Mouse (Mus musculus) MEL (cell line): ENCODE data around the gene Rftn1.

ENCODE experiments used
- BHLHE40 ChIP-seq: IDR thresholded peaks from 2 replicates; pipeline ENCODE4 v1.6.1; 2012; ENCODE audit warnings: low read depth, mild to moderate bottlenecking, inconsistent platforms, low read length, improper control_type of control experiment, borderline replicate concordance
- CTCF ChIP-seq, 3 experiments: IDR thresholded peaks in 2 of 3; conservative IDR thresholded peaks in 1 of 3; 2 replicates each; pipeline ENCODE4 v1.5.1; 2011 to 2012; ENCODE audit warnings: low read length in 3 of 3, low read depth in 2 of 3, mild to moderate bottlenecking in 2 of 3, improper control_type of control experiment in 1 of 3, inconsistent platforms in 1 of 3, mixed read lengths in 1 of 3, moderate library complexity in 1 of 3; ENCODE audit not compliant: control insufficient read depth in 1 of 3, insufficient read depth in 1 of 3, poor library complexity in 1 of 3, severe bottlenecking in 1 of 3
- HCFC1 ChIP-seq: IDR thresholded peaks from 2 replicates; pipeline ENCODE4 v1.6.1; 2012; ENCODE audit warnings: low read depth, mild to moderate bottlenecking, inconsistent platforms, low read length, improper control_type of control experiment, moderate library complexity
- MAX ChIP-seq: IDR thresholded peaks from 2 replicates; pipeline ENCODE4 v1.6.1; 2011; ENCODE audit warnings: low read length, improper control_type of control experiment
- MAZ ChIP-seq: IDR thresholded peaks from 2 replicates; pipeline ENCODE4 v1.6.1; 2012; ENCODE audit warnings: low read depth, mild to moderate bottlenecking, inconsistent platforms, low read length, improper control_type of control experiment
- POLR2A ChIP-seq, 2 experiments: IDR thresholded peaks; 2 replicates each; pipeline ENCODE4 v1.6.1; 2011 to 2012; ENCODE audit warnings: low read length in 2 of 2, mild to moderate bottlenecking in 2 of 2, control low read depth in 1 of 2, improper control_type of control experiment in 1 of 2, low read depth in 1 of 2, moderate library complexity in 1 of 2; ENCODE audit not compliant: control insufficient read depth in 1 of 2, insufficient read depth in 1 of 2, poor library complexity in 1 of 2

- TF ChIP-seq MAX, result no peak
- TF ChIP-seq MAZ, result no peak
- TF ChIP-seq BHLHE40, result no peak
- no peak for TF ChIP-seq POLR2A (IDR thresholded peaks at IDR 0.05; ENCODE audit: control insufficient read depth in 1 of 2, insufficient read depth in 1 of 2, low read depth in 1 of 2, low read length in 2 of 2, poor library complexity in 1 of 2)
- no peak for TF ChIP-seq HCFC1
- no peak for TF ChIP-seq CTCF (IDR thresholded peaks at IDR 0.05 in 2 of 3, conservative IDR thresholded peaks at IDR 0.05 in 1 of 3; ENCODE audit: control insufficient read depth in 1 of 3, insufficient read depth in 1 of 3, low read depth in 2 of 3, low read length in 3 of 3, poor library complexity in 1 of 3, severe bottlenecking in 1 of 3)
Observed at GRCm38 (mm10) chr17:49964471-49964870, 226.0 kb downstream of the Rftn1 start.
